Mouse (Mus musculus): Measurements from ENCODE around the gene Ltc4s. TPM values are rescaled to one million over a fixed set of nuclear protein-coding genes. Genes with fewer than 3 reads are reported as not detected.

Gene Ltc4s
- polyA plus RNA-seq (2015; fragmentation: Nextera tagmentation; extraction: Ambion mirVana) = 1.8 and 2.6 TPM in 2 replicates

DNA sequence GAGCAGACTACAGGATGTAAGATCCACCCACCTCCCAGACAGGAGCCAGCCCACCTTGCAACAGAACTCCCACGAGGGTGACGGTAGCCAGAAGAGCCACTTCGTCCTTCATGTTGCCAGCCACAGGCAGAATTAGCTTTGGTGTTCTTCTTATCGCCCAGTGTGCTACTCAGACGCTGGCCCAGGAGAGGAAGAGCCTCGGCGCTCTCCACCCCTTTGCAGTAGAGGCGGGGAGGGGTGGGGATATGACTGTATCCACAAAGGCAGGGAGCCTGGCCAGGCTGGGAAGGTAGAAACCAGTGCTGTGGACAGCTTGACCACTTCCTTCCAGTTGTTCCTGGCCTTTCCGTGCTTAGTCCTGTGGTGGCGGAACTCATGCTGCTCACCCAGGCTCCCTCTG lies at the start of gene Ltc4s:
Gene Ltc4s, minus strand, starts transcription at position 293 of the 400 bp plus-strand sequence.
- Histone ChIP-seq H3K4me2 (peak within 1 kb of the TSS; percentile 93), H3K9me3 (no peaks in the 10 kb centered on the region), H3K4me3 (peak within 1 kb of the TSS; percentile 59), H3K27ac (replicated peaks) (no peak within 1 kb of the TSS), H3K9ac (no peak within 1 kb of the TSS), H3K36me3 (peaks cover 21% of the 10 kb centered on the region), H3K4me1 (replicated peaks) (peaks cover 22% of the 10 kb centered on the region), H3K27me3 (peaks cover 44% of the 10 kb centered on the region)
- 41% methylated on average over 10 of the region's 10 CpGs for WGBS
- ATAC-seq (ENCODE audit: low read depth) = no peak

DNA sequence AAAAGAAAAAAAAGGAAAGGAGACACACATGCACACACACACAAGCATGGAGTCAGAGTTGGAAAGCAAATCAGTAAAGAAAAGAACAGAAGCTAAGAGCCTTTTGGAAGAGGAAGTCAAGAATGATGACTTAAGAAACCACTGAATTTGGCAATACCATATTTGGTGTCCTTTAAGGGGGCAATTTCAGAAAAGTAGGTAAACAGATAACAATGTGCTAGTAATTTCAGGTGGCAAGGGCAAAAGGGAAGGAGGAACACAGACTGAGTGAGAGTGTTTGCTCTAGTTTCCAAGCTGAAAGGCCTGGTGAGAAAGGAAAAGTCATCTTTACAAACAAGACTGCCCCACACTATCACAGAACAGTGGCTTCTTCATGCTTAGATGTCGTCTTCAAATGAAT lies 48.0 kb upstream of the Ltc4s start:
- H3K9ac ChIP-seq = no peak overlapping the region
- no peak overlapping the region for H3K4me2 ChIP-seq
- ATAC-seq (ENCODE audit: low read depth) = no peak
- no peak overlapping the region for H3K27ac ChIP-seq (replicated peaks)
- WGBS = 94% methylated on average over 1 of the region's 1 CpGs
- H3K4me1 ChIP-seq (replicated peaks) = peaks cover 24% of the 10 kb centered on the region
- peaks cover 14% of the 10 kb centered on the region for H3K36me3 ChIP-seq
- no peaks in the 10 kb centered on the region for H3K9me3 ChIP-seq
- no peak overlapping the region for H3K4me3 ChIP-seq
- no peaks in the 10 kb centered on the region for H3K27me3 ChIP-seq

DNA sequence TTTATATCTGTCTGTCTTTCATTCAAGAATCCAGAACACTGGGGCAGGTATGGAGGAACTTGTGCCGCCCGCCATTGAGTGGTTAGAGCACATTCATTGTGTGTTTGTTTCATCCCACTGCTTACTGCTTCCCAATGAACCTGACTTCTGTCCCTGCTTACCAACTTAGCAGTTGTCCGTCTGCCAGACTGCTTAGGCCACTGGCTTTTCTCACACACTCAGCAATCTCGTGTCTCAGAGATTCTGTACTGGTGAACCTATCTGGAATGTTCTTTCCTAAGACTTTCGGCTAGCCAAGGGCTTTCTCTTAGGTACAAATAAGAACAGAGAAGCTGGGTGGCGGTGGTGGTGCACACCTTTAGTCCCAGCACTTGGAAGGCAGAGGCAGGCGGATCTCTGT lies 47.3 kb upstream of the Ltc4s start:
- H3K4me3 ChIP-seq = no peak overlapping the region
- no peak overlapping the region for H3K27ac ChIP-seq (replicated peaks)
- no peak overlapping the region for H3K9ac ChIP-seq
- H3K4me1 ChIP-seq (replicated peaks) = peaks cover 23% of the 10 kb centered on the region
- H3K36me3 ChIP-seq = peaks cover 17% of the 10 kb centered on the region
- 95% methylated on average over 7 of the region's 7 CpGs for WGBS
- no peaks in the 10 kb centered on the region for H3K27me3 ChIP-seq
- no peak for ATAC-seq (ENCODE audit: low read depth)
- H3K9me3 ChIP-seq = no peaks in the 10 kb centered on the region
- no peak overlapping the region for H3K4me2 ChIP-seq

- 93% methylated on average over 5 of the region's 5 CpGs for WGBS
- Histone ChIP-seq H3K9ac (no peak overlapping the region), H3K9me3 (no peaks in the 10 kb centered on the region), H3K36me3 (peaks cover 19% of the 10 kb centered on the region), H3K4me3 (no peak overlapping the region), H3K4me1 (replicated peaks) (peaks cover 21% of the 10 kb centered on the region), H3K4me2 (no peak overlapping the region), H3K27me3 (no peaks in the 10 kb centered on the region), H3K27ac (replicated peaks) (no peak overlapping the region)
- no peak for ATAC-seq (ENCODE audit: low read depth)
These were observed 46.8 kb upstream of the Ltc4s start for GRCm38 (mm10) chr11:50285263-50285662.

GRCm38 (mm10) chr11:50280053-50280452 lies 41.6 kb upstream of the Ltc4s start:
- no peak overlapping the region for H3K4me2 ChIP-seq

DNA sequence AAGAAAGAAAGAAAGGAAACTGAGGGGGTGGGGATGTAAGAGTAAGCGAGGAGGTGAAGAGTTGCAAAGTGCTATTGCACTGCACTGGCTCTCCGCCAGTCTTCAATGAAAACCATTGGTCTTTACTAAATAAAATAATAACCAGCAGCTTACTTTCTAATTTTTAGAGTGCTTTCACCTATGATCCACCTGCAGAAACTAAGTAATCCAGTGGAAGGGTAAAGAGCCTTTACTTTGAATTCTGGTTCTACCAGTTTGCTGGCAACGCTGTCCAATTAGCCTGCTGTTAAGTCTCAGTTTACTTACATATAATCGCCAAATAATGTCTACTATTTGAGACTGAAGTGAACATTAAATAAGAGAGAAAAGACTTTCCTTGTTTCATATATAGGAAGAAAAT lies 40.6 kb upstream of the Ltc4s start:
- ATAC-seq (ENCODE audit: low read depth) = no peak
- H3K4me3 ChIP-seq = no peak overlapping the region
- H3K27me3 ChIP-seq = no peaks in the 10 kb centered on the region
- H3K4me1 ChIP-seq (replicated peaks) = peaks cover 3% of the 10 kb centered on the region; the same call in 1 of the 2 replicates
- WGBS = 93% methylated on average over 4 of the region's 4 CpGs
- H3K4me2 ChIP-seq = no peak overlapping the region
- H3K9ac ChIP-seq = no peak overlapping the region
- no peak overlapping the region for H3K27ac ChIP-seq (replicated peaks)
- peaks cover 6% of the 10 kb centered on the region; the same call in 1 of the 2 replicates for H3K36me3 ChIP-seq
- no peaks in the 10 kb centered on the region for H3K9me3 ChIP-seq

More at GRCm38 (mm10) chr11:50280053-50280452, 41.6 kb upstream of the Ltc4s start:
- Histone ChIP-seq H3K9ac (no peak overlapping the region), H3K27me3 (no peaks in the 10 kb centered on the region), H3K9me3 (no peaks in the 10 kb centered on the region), H3K4me1 (replicated peaks) (peaks cover 3% of the 10 kb centered on the region; the same call in 1 of the 2 replicates), H3K27ac (replicated peaks) (no peak overlapping the region), H3K36me3 (peaks cover 6% of the 10 kb centered on the region; the same call in 1 of the 2 replicates), H3K4me3 (no peak overlapping the region)
- WGBS = 74% methylated on average over 1 of the region's 1 CpGs
- ATAC-seq (ENCODE audit: low read depth) = no peak

DNA sequence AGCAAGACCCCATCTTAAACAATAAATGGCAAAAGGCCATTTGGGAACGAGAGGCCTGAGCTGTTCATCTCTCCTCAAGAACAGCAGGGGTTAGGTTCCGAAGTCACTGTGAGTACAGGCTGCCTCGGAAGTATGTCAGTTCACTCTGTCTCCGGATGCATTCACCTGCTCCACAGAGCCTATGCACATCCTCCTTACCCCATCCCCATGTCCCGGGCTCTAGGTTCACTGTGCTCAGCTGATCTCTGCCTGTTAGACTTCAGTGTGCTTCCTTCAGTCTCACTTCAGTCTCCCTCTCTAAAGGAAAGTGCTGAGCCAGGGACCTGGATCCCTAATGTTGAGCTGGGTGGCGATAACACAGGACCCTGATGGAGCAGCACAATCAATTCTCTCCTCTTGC lies 39.3 kb upstream of the Ltc4s start:
- H3K36me3 ChIP-seq = peaks cover 6% of the 10 kb centered on the region; the same call in 1 of the 2 replicates
- no peak overlapping the region for H3K4me3 ChIP-seq
- no peak overlapping the region for H3K9ac ChIP-seq
- ATAC-seq (ENCODE audit: low read depth) = no peak
- no peaks in the 10 kb centered on the region for H3K9me3 ChIP-seq
- H3K27me3 ChIP-seq = no peaks in the 10 kb centered on the region
- peaks cover 11% of the 10 kb centered on the region; the same call in 1 of the 2 replicates for H3K4me1 ChIP-seq (replicated peaks)
- WGBS = 87% methylated on average over 6 of the region's 6 CpGs
- no peak overlapping the region for H3K27ac ChIP-seq (replicated peaks)
- no peak overlapping the region for H3K4me2 ChIP-seq

- Histone ChIP-seq H3K36me3 (peaks cover 6% of the 10 kb centered on the region; the same call in 1 of the 2 replicates), H3K9me3 (no peaks in the 10 kb centered on the region), H3K27ac (replicated peaks) (no peak overlapping the region), H3K27me3 (no peaks in the 10 kb centered on the region), H3K4me3 (no peak overlapping the region), H3K4me1 (replicated peaks) (peaks cover 12% of the 10 kb centered on the region; the same call in 1 of the 2 replicates), H3K4me2 (no peak overlapping the region), H3K9ac (no peak overlapping the region)
- no peak for ATAC-seq (ENCODE audit: low read depth)
These were observed 38.6 kb upstream of the Ltc4s start for GRCm38 (mm10) chr11:50277025-50277424.

DNA sequence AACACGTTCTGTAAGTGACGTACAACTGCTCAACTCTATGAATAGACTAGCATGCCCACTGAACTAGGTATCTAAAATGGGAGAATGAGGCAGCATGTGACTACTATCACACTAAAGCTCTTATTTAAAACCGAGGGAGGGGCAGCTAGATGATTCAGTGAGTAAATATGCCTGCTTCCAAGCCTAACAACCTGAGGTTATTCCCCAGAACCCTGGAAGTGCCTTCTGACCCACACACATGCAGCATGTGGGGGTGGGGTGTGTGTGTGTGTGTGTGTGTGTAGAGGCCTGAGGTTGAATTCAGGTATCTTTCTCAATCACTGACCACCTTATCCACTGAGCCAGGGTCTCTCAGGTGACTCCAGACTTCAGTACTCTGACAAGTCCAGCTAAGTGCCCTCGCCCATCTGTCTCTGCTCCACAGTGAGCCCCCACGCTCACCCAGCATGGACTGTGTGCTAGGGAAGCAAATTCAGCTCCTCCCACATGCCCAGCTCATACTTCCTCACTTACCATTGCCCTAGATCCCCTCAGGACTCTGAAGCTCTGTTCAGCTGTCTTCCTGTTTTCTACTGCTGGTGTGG lies 37.2 kb upstream of the Ltc4s start:
- no peak overlapping the region for H3K9ac ChIP-seq
- peaks cover 11% of the 10 kb centered on the region; the same call in 1 of the 2 replicates for H3K4me1 ChIP-seq (replicated peaks)
- ATAC-seq (ENCODE audit: low read depth) = no peak
- no peak overlapping the region for H3K4me2 ChIP-seq
- no peak overlapping the region for H3K27ac ChIP-seq (replicated peaks)
- H3K27me3 ChIP-seq = no peaks in the 10 kb centered on the region
- H3K4me3 ChIP-seq = no peak overlapping the region
- H3K36me3 ChIP-seq = peaks cover 2% of the 10 kb centered on the region; the same call in 1 of the 2 replicates
- 85% methylated on average over 5 of the region's 5 CpGs for WGBS
- no peaks in the 10 kb centered on the region for H3K9me3 ChIP-seq

GRCm38 (mm10) chr11:50275077-50275476 lies 36.7 kb upstream of the Ltc4s start:
- Histone ChIP-seq H3K4me1 (replicated peaks) (peaks cover 9% of the 10 kb centered on the region; the same call in 1 of the 2 replicates), H3K9me3 (no peaks in the 10 kb centered on the region), H3K9ac (no peak overlapping the region), H3K27ac (replicated peaks) (no peak overlapping the region), H3K4me3 (no peak overlapping the region), H3K27me3 (no peaks in the 10 kb centered on the region), H3K36me3 (no peaks in the 10 kb centered on the region; the same call in 1 of the 2 replicates), H3K4me2 (no peak overlapping the region)
- 87% methylated on average over 2 of the region's 2 CpGs for WGBS
- ATAC-seq (ENCODE audit: low read depth) = no peak

- H3K9ac ChIP-seq = no peak overlapping the region
- H3K27me3 ChIP-seq = no peaks in the 10 kb centered on the region
- peaks cover 9% of the 10 kb centered on the region; the same call in 1 of the 2 replicates for H3K4me1 ChIP-seq (replicated peaks)
- H3K27ac ChIP-seq (replicated peaks) = no peak overlapping the region
- 90% methylated on average over 2 of the region's 2 CpGs for WGBS
- H3K9me3 ChIP-seq = no peaks in the 10 kb centered on the region
- ATAC-seq (ENCODE audit: low read depth) = no peak
- no peaks in the 10 kb centered on the region; the same call in 1 of the 2 replicates for H3K36me3 ChIP-seq
- H3K4me3 ChIP-seq = no peak overlapping the region
- H3K4me2 ChIP-seq = no peak overlapping the region
These were observed 34.4 kb upstream of the Ltc4s start for GRCm38 (mm10) chr11:50272819-50273218.

GRCm38 (mm10) chr11:50269885-50270284 lies 31.5 kb upstream of the Ltc4s start:
- no peaks in the 10 kb centered on the region for H3K9me3 ChIP-seq
- 94% methylated on average over 1 of the region's 1 CpGs for WGBS
- H3K27me3 ChIP-seq = no peaks in the 10 kb centered on the region
- H3K27ac ChIP-seq (replicated peaks) = no peak overlapping the region
- peaks cover 23% of the 10 kb centered on the region for H3K36me3 ChIP-seq
- H3K4me1 ChIP-seq (replicated peaks) = peaks cover 9% of the 10 kb centered on the region; the same call in 1 of the 2 replicates
- H3K9ac ChIP-seq = no peak overlapping the region
- ATAC-seq (ENCODE audit: low read depth) = no peak
- H3K4me3 ChIP-seq = no peak overlapping the region
- H3K4me2 ChIP-seq = no peak overlapping the region

DNA sequence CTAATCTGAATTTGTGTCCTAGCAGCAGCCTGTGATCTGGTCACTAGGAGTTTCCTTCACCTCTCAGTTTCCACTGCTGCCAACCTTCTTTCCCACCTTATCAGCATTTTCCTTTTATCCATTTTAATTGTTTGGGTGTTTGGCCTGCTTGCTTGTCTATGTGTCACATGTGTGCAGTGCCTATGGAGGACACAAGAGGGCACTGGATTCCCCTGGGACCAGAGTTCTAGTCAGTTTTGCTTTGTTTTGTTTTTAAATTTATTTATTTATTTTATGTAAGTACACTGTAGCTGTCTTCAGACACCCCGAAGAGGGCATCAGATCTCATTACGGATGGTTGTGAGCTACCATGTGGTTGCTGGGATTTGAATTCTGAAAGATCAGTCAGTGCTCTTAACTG lies 30.7 kb upstream of the Ltc4s start:
- Histone ChIP-seq H3K36me3 (peaks cover 30% of the 10 kb centered on the region), H3K4me2 (no peak overlapping the region), H3K27me3 (no peaks in the 10 kb centered on the region), H3K9me3 (no peaks in the 10 kb centered on the region), H3K4me1 (replicated peaks) (peaks cover 9% of the 10 kb centered on the region; the same call in 1 of the 2 replicates), H3K4me3 (no peak overlapping the region), H3K9ac (no peak overlapping the region), H3K27ac (replicated peaks) (no peak overlapping the region)
- 88% methylated on average over 2 of the region's 2 CpGs for WGBS
- ATAC-seq (ENCODE audit: low read depth) = no peak
